Mouse (Mus musculus): Measurements from ENCODE around the gene Prr7. TPM values are rescaled to one million over a fixed set of nuclear protein-coding genes. Genes with fewer than 3 reads are reported as not detected.

Gene Prr7
- polyA plus RNA-seq, 1 experiment from 2014 or later: 1.1 TPM

DNA sequence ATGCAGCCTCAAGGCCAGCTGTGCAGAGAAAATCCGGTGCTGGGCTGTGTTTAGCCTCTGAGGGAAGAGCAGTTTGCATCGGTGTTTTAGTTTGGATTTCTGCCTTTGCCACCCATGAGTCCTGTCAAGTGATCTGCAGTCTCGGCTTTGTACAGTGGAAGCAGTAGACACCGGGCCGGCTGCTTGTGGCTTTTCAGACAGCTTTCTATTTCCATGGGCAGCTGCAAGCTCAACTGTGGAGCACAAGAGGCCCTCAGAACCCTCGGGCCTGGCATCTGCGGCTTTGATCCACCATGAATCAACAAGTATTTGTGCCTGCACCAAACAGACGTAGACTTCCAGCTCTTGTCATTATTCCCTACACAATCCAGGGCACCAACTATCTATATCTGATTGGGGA is 38.3 kb downstream of the Prr7 start:
- H3K4me3 ChIP-seq: no peak overlapping the region
- H3K36me3 ChIP-seq: peaks cover 62% of the 10 kb centered on the region
- no peak overlapping the region for H3K9ac ChIP-seq
- WGBS: 86% methylated on average over 8 of the region's 8 CpGs
- H3K27ac ChIP-seq: no peak overlapping the region
- no peak overlapping the region for H3K4me2 ChIP-seq (replicated peaks)
- H3K4me1 ChIP-seq: peaks cover 5% of the 10 kb centered on the region; the same call in 1 of the 2 replicates
- ATAC-seq (ENCODE audit: low FRiP score): no peak
- H3K9me3 ChIP-seq (replicated peaks): no peaks in the 10 kb centered on the region
- H3K27me3 ChIP-seq: no peaks in the 10 kb centered on the region

DNA sequence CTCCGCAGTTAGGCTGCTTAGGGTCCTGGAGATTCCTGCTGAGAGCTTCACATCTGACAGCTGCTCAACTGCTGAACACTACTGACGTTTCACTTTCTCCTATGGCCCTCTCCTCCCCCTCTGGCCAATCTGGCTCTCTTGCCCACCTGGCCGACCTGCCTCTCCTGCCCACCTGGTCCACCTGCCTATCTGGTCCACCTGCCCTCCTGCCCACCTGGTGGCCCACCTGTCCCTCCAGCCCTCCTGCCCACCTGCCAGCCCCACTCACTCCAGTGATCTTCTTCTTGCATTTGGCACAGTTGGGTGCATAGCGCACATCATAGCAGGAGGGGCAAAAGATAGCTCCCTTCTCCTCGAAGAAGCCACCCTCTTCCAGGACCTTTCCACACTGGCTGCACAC is 40.3 kb downstream of the Prr7 start:
- Histone ChIP-seq H3K4me2 (replicated peaks) (no peak overlapping the region), H3K27ac (no peak overlapping the region), H3K36me3 (peaks cover 71% of the 10 kb centered on the region), H3K4me3 (no peak overlapping the region), H3K9ac (no peak overlapping the region), H3K9me3 (replicated peaks) (no peaks in the 10 kb centered on the region), H3K27me3 (no peaks in the 10 kb centered on the region), H3K4me1 (no peaks in the 10 kb centered on the region)
- WGBS: 90% methylated on average over 5 of the region's 5 CpGs
- no peak for ATAC-seq (ENCODE audit: low FRiP score)

GRCm38 (mm10) chr13:55505810-55506209 is 41.7 kb downstream of the Prr7 start:
- H3K9me3 ChIP-seq (replicated peaks): no peaks in the 10 kb centered on the region
- H3K4me3 ChIP-seq: no peak overlapping the region
- H3K36me3 ChIP-seq: peaks cover 74% of the 10 kb centered on the region
- H3K27ac ChIP-seq: no peak overlapping the region
- ATAC-seq (ENCODE audit: low FRiP score): no peak
- peaks cover 7% of the 10 kb centered on the region for H3K4me1 ChIP-seq
- no peak overlapping the region for H3K4me2 ChIP-seq (replicated peaks)
- no peak overlapping the region for H3K9ac ChIP-seq
- 90% methylated on average over 9 of the region's 9 CpGs for WGBS
- no peaks in the 10 kb centered on the region for H3K27me3 ChIP-seq

DNA sequence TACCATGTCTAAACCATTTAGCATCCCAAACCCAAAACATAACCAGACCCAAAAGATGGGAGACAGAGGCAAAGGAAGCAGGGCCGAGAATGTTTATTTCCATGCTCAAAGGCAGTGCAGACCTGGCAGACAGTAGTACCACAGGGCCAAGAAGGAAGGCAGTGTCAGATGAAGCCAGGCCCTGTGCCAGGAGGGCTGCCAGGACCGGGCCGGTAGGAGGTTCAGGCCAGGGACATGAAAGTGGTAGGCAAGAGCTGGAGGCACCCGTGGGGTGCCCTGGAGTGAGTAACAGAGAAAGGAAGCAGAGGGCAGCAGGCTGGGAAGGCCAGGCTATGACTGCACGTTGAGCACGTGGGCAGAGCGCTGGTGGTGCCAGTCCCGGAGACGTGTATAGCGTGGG is 42.6 kb downstream of the Prr7 start:
- H3K36me3 ChIP-seq: peaks cover 74% of the 10 kb centered on the region

DNA sequence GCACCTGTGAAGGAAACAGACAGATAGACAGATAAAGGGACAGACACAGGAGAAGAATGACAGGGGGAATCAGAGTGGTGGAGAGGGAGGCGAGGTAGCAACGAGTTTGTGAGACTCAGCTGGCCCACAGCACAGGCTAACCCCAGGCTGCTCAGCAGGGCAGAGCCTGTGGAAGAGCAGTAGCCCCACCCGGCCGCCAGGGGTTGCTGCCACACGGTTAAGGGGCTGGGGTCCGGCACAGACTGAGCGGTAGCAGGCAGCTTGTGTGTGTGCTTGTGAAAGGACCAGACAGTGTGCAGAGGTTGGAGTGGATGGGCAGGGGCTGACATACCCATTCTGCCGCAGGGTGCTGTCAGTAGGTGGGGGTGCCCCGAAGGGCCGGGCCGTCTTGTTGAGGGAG is 43.8 kb downstream of the Prr7 start:
- Histone ChIP-seq H3K4me3 (no peak overlapping the region), H3K9me3 (replicated peaks) (no peaks in the 10 kb centered on the region), H3K27ac (no peak overlapping the region), H3K9ac (no peak overlapping the region), H3K36me3 (peaks cover 64% of the 10 kb centered on the region), H3K27me3 (no peaks in the 10 kb centered on the region), H3K4me1 (peaks cover 26% of the 10 kb centered on the region), H3K4me2 (replicated peaks) (no peak overlapping the region)
- 0 out of 2 replicates have a peak, but pooled peaks have one; percentile 5 for ATAC-seq (ENCODE audit: low FRiP score)
- 56% methylated on average over 11 of the region's 11 CpGs for WGBS

More for the DNA sequence above, 42.6 kb downstream of the Prr7 start:
- Histone ChIP-seq H3K4me1 (peaks cover 16% of the 10 kb centered on the region), H3K9me3 (replicated peaks) (no peaks in the 10 kb centered on the region), H3K27ac (no peak overlapping the region), H3K9ac (no peak overlapping the region), H3K27me3 (no peaks in the 10 kb centered on the region), H3K4me3 (no peak overlapping the region), H3K4me2 (replicated peaks) (no peak overlapping the region)
- no peak for ATAC-seq (ENCODE audit: low FRiP score)
- WGBS: 96% methylated on average over 10 of the region's 10 CpGs

- Histone ChIP-seq H3K4me3 (no peak overlapping the region), H3K9me3 (replicated peaks) (no peaks in the 10 kb centered on the region), H3K27ac (no peak overlapping the region), H3K4me2 (replicated peaks) (no peak overlapping the region), H3K9ac (no peak overlapping the region), H3K36me3 (peaks cover 57% of the 10 kb centered on the region), H3K27me3 (no peaks in the 10 kb centered on the region), H3K4me1 (peaks cover 26% of the 10 kb centered on the region)
- 96% methylated on average over 10 of the region's 10 CpGs for WGBS
- ATAC-seq (ENCODE audit: low FRiP score): no peak
Observed at GRCm38 (mm10) chr13:55508531-55508930, 44.5 kb downstream of the Prr7 start.

- ATAC-seq (ENCODE audit: low FRiP score): no peak
- WGBS: 44% methylated on average over 3 of the region's 3 CpGs
- peak overlapping the region; percentile 95; the same call in 1 of the 2 replicates for H3K4me2 ChIP-seq (replicated peaks)
- peaks cover 26% of the 10 kb centered on the region for H3K4me1 ChIP-seq
- no peak overlapping the region for H3K4me3 ChIP-seq
- no peaks in the 10 kb centered on the region for H3K9me3 ChIP-seq (replicated peaks)
- peaks cover 7% of the 10 kb centered on the region; the same call in 1 of the 2 replicates for H3K27me3 ChIP-seq
- H3K27ac ChIP-seq: peak overlapping the region; percentile 74; the same call in 1 of the 2 replicates
- peaks cover 41% of the 10 kb centered on the region for H3K36me3 ChIP-seq
- peak overlapping the region; percentile 27; the same call in 1 of the 2 replicates for H3K9ac ChIP-seq
Observed at GRCm38 (mm10) chr13:55510332-55510667, 46.2 kb downstream of the Prr7 start.

GRCm38 (mm10) chr13:55510668-55511491 is 46.8 kb downstream of the Prr7 start:
- H3K36me3 ChIP-seq: peaks cover 35% of the 10 kb centered on the region
- 0 out of 2 replicates have a peak overlapping the region, but pooled peaks have one; percentile 8 for H3K4me3 ChIP-seq
- H3K9me3 ChIP-seq (replicated peaks): no peaks in the 10 kb centered on the region
- WGBS: 19% methylated on average over 6 of the region's 6 CpGs
- H3K27me3 ChIP-seq: peaks cover 7% of the 10 kb centered on the region; the same call in 1 of the 2 replicates
- peak overlapping the region; percentile 74 for H3K27ac ChIP-seq
- peak overlapping the region; percentile 95 for H3K4me2 ChIP-seq (replicated peaks)
- H3K9ac ChIP-seq: peak overlapping the region; percentile 27; the same call in 1 of the 2 replicates
- ATAC-seq (ENCODE audit: low FRiP score): peak; percentile 46; the same call in 1 of the 2 replicates
- peaks cover 26% of the 10 kb centered on the region for H3K4me1 ChIP-seq

DNA sequence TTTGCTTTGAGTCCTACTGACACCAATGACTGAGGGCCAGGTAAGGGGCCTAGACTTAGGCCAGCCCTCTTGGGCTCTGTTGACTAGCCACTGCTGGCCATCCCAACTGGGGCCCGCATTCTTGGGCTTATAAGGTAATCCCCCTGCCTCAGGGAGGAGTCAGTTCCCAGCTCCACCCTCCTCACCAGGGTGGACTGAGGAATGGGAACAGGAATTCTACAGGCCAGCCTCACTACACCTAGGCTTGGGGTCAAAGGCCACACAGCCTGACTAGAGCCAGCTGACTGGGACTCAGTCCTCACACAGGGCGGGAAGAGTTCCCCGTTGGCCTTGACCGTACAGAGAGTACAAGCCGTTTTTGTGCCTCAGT is 47.4 kb downstream of the Prr7 start:
- H3K4me1 ChIP-seq: peaks cover 26% of the 10 kb centered on the region
- peaks cover 29% of the 10 kb centered on the region for H3K36me3 ChIP-seq
- H3K9me3 ChIP-seq (replicated peaks): no peaks in the 10 kb centered on the region
- H3K27ac ChIP-seq: peak overlapping the region; percentile 74
- H3K4me2 ChIP-seq (replicated peaks): peak overlapping the region; percentile 95
- ATAC-seq (ENCODE audit: low FRiP score): no peak
- H3K27me3 ChIP-seq: peaks cover 7% of the 10 kb centered on the region; the same call in 1 of the 2 replicates
- 44% methylated on average over 5 of the region's 5 CpGs for WGBS
- H3K9ac ChIP-seq: peak overlapping the region; percentile 18; the same call in 1 of the 2 replicates
- H3K4me3 ChIP-seq: 0 out of 2 replicates have a peak overlapping the region, but pooled peaks have one; percentile 84

DNA sequence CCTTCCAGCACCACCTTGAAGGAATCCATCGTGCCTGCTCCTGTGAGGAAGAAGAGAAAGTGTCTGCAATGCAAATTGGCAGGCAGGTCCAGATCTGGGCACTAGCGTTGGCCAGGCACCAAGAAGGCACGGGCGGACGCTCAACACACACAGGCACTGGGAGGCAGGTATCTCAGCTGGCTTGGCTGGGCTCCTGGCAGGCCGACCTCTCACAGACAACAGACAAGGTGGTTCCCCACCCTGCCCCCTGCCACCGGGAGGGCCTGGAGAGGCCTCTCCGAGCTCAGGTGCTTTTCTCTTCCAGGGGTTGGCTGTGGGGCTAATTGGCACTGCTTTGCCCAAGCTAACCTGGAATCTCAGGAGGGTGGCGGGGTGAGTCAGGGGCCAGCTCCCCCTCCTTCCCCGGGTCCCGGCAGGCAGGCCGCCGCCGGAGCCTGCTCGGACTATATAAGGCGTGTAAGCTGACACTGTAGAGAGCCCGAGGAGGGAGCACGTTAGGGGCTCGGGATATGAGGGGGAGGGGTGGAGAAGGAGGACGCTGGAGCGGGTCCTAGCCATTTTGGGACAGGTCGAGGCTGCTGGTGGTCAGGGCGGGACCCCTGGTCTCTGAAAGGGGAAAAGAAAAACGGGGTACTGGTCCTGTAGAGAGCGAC is 48.4 kb downstream of the Prr7 start:
- Histone ChIP-seq H3K27me3 (peaks cover 7% of the 10 kb centered on the region; the same call in 1 of the 2 replicates), H3K36me3 (peaks cover 19% of the 10 kb centered on the region), H3K4me1 (peaks cover 26% of the 10 kb centered on the region), H3K9me3 (replicated peaks) (no peaks in the 10 kb centered on the region), H3K4me3 (peak overlapping the region; percentile 84), H3K27ac (peak overlapping the region; percentile 85), H3K9ac (peak overlapping the region; percentile 94), H3K4me2 (replicated peaks) (peak overlapping the region; percentile 95)
- peak; percentile 63 for ATAC-seq (ENCODE audit: low FRiP score)
- 2% methylated on average over 25 of the region's 25 CpGs for WGBS

- peaks cover 26% of the 10 kb centered on the region for H3K4me1 ChIP-seq
- H3K9me3 ChIP-seq (replicated peaks): no peaks in the 10 kb centered on the region
- H3K36me3 ChIP-seq: peaks cover 12% of the 10 kb centered on the region; the same call in 1 of the 2 replicates
- H3K27me3 ChIP-seq: peaks cover 7% of the 10 kb centered on the region; the same call in 1 of the 2 replicates
- peak; percentile 80 for ATAC-seq (ENCODE audit: low FRiP score)
- peak within 1 kb of the TSS; percentile 85 for H3K27ac ChIP-seq
- WGBS: under 1% methylated on average over 55 of the region's 55 CpGs
- peak within 1 kb of the TSS; percentile 84 for H3K4me3 ChIP-seq
- H3K4me2 ChIP-seq (replicated peaks): peak within 1 kb of the TSS; percentile 95
- H3K9ac ChIP-seq: peak within 1 kb of the TSS; percentile 94
Observed at GRCm38 (mm10) chr13:55513111-55513748, 49.2 kb downstream of the Prr7 start, which contains the start of gene Pdlim7. Gene Pdlim7, minus strand, starts transcription at chr13:55513676.

DNA sequence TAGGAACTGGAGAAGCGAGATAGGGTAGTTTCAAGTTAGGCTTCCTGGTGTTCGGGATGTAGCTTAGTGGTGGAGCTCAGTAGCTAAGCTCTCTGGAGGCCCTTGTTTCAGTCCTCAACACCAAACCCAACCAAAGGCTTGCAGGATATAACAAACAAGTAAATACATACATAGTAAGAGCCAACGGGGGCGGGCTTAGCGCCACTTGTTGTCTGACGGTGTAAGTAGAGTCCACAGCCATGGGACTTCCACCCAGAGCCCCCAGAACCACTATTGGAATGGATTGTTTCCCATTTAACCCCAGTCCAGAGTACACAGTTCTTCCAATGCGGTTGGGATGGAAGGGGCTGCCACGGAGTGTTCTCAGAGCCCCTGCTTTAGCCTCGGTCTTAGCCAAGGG is 49.8 kb downstream of the Prr7 start:
- ATAC-seq (ENCODE audit: low FRiP score): no peak
- H3K4me1 ChIP-seq: peaks cover 26% of the 10 kb centered on the region
- peaks cover 7% of the 10 kb centered on the region; the same call in 1 of the 2 replicates for H3K27me3 ChIP-seq
- no peaks in the 10 kb centered on the region for H3K9me3 ChIP-seq (replicated peaks)
- 33% methylated on average over 9 of the region's 9 CpGs for WGBS
- H3K9ac ChIP-seq: no peak overlapping the region
- H3K4me3 ChIP-seq: peak overlapping the region; percentile 84
- H3K36me3 ChIP-seq: peaks cover 6% of the 10 kb centered on the region; the same call in 1 of the 2 replicates
- H3K4me2 ChIP-seq (replicated peaks): peak overlapping the region; percentile 95; the same call in 1 of the 2 replicates
- no peak overlapping the region for H3K27ac ChIP-seq
